Mouse (Mus musculus) kidney, postnatal 0 days (tissue): Measurements from ENCODE around the gene Terf2. TPM values are rescaled to one million over a fixed set of nuclear protein-coding genes. Genes with fewer than 3 reads are reported as not detected.

Experiments
- ATAC-seq: fragments of 200-750 bp; cut with Nextera tagmentation; replicated peaks from 2 replicates; pipeline ENCODE4 v1.8.0; 2017; ENCODE audit warnings: low read depth, moderate number of reproducible peaks, moderate TSS enrichment, moderate library complexity; ENCODE audit not compliant: low FRiP score
- DNase-seq: peaks from one replicate; pipeline ENCODE4 v3.0.0-alpha.2; 2016; ENCODE audit warnings: low spot score
- H3K27ac ChIP-seq: fragments of 300-500 bp; sonication (generic); 2 replicates; pipeline ENCODE4 v1.5.1; 2014; ENCODE audit warnings: mild to moderate bottlenecking
- H3K27me3 ChIP-seq: fragments of 300-500 bp; sonication (generic); 2 replicates; pipeline ENCODE4 v1.6.1; 2014; ENCODE audit warnings: low read length, mixed read lengths; ENCODE audit not compliant: insufficient read depth
- H3K36me3 ChIP-seq: fragments of 300-500 bp; sonication (generic); 2 replicates; pipeline ENCODE4 v1.6.1; 2014; ENCODE audit warnings: low read length, mixed read lengths; ENCODE audit not compliant: insufficient read depth
- H3K4me1 ChIP-seq: fragments of 300-500 bp; sonication (generic); replicated peaks from 2 replicates; pipeline ENCODE4 v1.6.1; 2014; ENCODE audit warnings: antibody characterized with exemption, low read length, mixed read lengths; ENCODE audit not compliant: insufficient read depth
- H3K4me2 ChIP-seq: fragments of 300-500 bp; sonication (generic); 2 replicates; pipeline ENCODE4 v1.6.1; 2014; ENCODE audit warnings: mild to moderate bottlenecking, low read length, moderate library complexity, mixed read lengths
- H3K4me3 ChIP-seq: fragments of 300-500 bp; sonication (generic); replicated peaks from 2 replicates; pipeline ENCODE4 v1.5.1; 2014; ENCODE audit warnings: low read depth, low read length
- H3K9ac ChIP-seq: fragments of 300-500 bp; sonication (generic); 2 replicates; pipeline ENCODE4 v1.6.1; 2014; ENCODE audit warnings: low read depth, low read length
- H3K9me3 ChIP-seq: fragments of 300-500 bp; sonication (generic); replicated peaks from 2 replicates; pipeline ENCODE4 v1.6.1; 2016; ENCODE audit warnings: low read length, inconsistent platforms, mixed read lengths
- CTCF ChIP-seq: IDR thresholded peaks from 2 replicates; pipeline ENCODE4 v1.5.1; 2016; ENCODE audit warnings: antibody characterized with exemption, low read depth, mild to moderate bottlenecking, moderate library complexity
- WGBS: fragments of 180-500 bp; shearing (Covaris S2); extraction: QIAGEN DNeasy Blood & Tissue Kit; methylation state at CpG from one replicate; pipeline ENCODE4 v1.1.7; 2014; 5-methylcytosine and 5-hydroxymethylcytosine counted together
- polyA plus RNA-seq: library from polyadenylated mRNA; unstranded; fragments of >200 nt; fragmentation: Nextera tagmentation; extraction: Ambion mirVana; gene quantifications from 2 replicates; pipeline ENCODE4 v1.2.1, GENCODE M21; 2015

Terf2 gene
- polyA plus RNA-seq, 1 experiment from 2014 or later: 17.4 TPM

DNA sequence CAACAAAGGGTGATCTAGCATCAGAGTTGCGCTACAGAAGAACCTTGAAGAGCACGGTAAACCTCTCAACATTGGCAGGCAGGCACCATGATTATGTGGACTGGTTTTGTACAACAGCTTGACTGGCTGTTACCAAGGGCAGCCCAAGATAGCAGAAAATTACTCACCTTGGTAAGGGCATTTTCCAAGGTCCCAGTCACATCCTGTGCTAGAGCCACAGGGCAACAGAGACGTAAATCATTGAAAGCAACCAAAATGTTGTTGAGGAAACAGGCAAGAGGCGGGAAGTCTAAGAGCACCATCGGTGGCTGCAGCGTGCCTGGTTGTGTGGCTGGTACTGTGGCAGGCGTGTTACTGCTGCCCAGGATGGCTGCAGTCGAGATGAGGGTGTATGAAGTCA lies 44.3 kb downstream of the Terf2 start:
- no peaks in the 10 kb centered on the region for H3K27me3 ChIP-seq
- no peak overlapping the region for H3K27ac ChIP-seq
- no peak for ATAC-seq
- H3K9ac ChIP-seq: no peak overlapping the region
- WGBS: 96% methylated on average over 8 of the region's 8 CpGs
- TF ChIP-seq CTCF: no peak
- DNase-seq: no peak
- no peak overlapping the region for H3K4me3 ChIP-seq
- H3K4me1 ChIP-seq: 0 out of 2 replicates have a peak, but pooled peaks cover 8% of the 10 kb centered on the region
- no peaks in the 10 kb centered on the region for H3K9me3 ChIP-seq
- H3K36me3 ChIP-seq: peaks cover 18% of the 10 kb centered on the region
- H3K4me2 ChIP-seq: no peak overlapping the region

DNA sequence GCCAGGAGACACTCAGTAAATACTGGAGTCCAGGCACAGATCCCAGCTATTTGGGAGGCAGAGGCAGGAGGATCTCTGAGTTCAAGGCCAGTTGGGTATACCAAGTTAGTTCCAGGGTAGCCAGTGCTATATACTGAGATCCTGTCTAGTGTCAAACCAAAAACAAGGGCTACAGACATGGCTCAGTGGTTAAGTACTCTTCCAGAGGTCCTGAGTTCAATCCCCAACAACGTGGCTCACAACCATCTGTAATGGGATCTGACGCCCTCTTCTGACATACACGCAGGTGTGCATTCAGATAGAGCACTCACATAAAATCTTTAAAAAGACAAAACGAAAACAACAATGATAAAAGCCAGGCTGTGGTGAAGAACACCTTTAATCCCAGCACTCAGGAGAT lies 46.9 kb downstream of the Terf2 start:
- no peaks in the 10 kb centered on the region for H3K4me1 ChIP-seq
- no peaks in the 10 kb centered on the region for H3K27me3 ChIP-seq
- no peaks in the 10 kb centered on the region for H3K9me3 ChIP-seq
- H3K9ac ChIP-seq: no peak overlapping the region
- TF ChIP-seq CTCF: no peak
- H3K4me3 ChIP-seq: no peak overlapping the region
- no peak overlapping the region for H3K27ac ChIP-seq
- H3K36me3 ChIP-seq: peaks cover 36% of the 10 kb centered on the region
- 90% methylated on average over 4 of the region's 4 CpGs for WGBS
- DNase-seq (no peak), ATAC-seq (no peak)
- peak overlapping the region; percentile 90; the same call in 1 of the 2 replicates for H3K4me2 ChIP-seq

- WGBS: under 1% methylated on average over 67 of the region's 87 CpGs
- peak within 1 kb of the TSS; percentile 90 for H3K4me2 ChIP-seq
- peak within 1 kb of the TSS; percentile 84 for H3K9ac ChIP-seq
- peaks cover 48% of the 10 kb centered on the region for H3K36me3 ChIP-seq
- H3K27me3 ChIP-seq: no peaks in the 10 kb centered on the region
- no peak for TF ChIP-seq CTCF
- H3K27ac ChIP-seq: peak within 1 kb of the TSS; percentile 95
- H3K4me3 ChIP-seq: peak within 1 kb of the TSS; percentile 86
- no peaks in the 10 kb centered on the region for H3K4me1 ChIP-seq
- DNase-seq: peak; percentile 85
- no peaks in the 10 kb centered on the region for H3K9me3 ChIP-seq
- peak; percentile 83 for ATAC-seq
Observed at GRCm38 (mm10) chr8:107048061-107048941, 48.0 kb downstream of the Terf2 start, which contains the start of gene Pdf. Gene Pdf (minus strand): TSS chr8:107048614.

DNA sequence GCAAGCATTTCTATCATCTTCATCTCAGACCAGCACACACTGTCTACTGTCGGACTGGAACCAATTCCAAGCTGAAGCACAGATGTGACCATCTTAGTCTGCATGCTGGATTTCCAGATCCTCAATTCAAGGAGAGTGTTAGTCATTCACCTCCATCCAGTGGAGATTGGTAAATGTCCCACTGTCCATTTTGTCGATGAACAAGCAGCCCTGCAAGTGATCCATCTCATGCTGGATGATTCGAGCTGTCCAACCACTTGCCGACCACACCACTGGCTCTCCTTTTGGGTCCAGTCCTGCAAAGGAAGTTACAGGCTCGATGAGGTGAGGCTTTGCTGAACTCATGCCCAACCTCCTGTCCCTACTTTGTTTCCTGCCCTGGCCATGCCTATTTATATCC lies 49.4 kb downstream of the Terf2 start:
- Histone ChIP-seq H3K9ac (no peak overlapping the region), H3K4me1 (no peaks in the 10 kb centered on the region), H3K27me3 (no peaks in the 10 kb centered on the region), H3K9me3 (no peaks in the 10 kb centered on the region), H3K4me3 (no peak overlapping the region), H3K36me3 (peaks cover 51% of the 10 kb centered on the region), H3K4me2 (peak overlapping the region; percentile 90; the same call in 1 of the 2 replicates), H3K27ac (no peak overlapping the region)
- DNase-seq (no peak), ATAC-seq (no peak)
- TF ChIP-seq CTCF: no peak
- 80% methylated on average over 5 of the region's 5 CpGs for WGBS

DNA sequence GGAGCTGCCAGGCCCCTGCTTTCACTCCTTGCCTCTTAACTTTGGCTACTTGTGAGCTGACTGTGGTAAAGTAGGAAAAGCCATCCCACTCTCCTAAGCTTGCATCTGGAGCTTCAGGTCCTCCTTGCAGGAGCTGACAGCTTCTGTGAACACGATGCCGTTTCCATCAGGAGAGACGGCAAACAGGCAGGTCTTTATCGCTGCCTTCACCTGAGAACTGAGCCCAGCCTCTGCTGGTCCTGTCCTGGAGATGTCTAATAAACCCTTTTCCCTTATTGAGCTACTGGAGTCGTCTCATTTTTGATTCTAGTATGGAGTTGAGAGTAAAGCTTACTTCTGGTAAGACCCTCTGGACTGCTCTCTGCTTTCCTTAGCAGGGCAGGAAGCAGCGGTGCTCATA lies 50.9 kb downstream of the Terf2 start:
- Histone ChIP-seq H3K4me1 (no peaks in the 10 kb centered on the region), H3K9ac (no peak overlapping the region), H3K27me3 (no peaks in the 10 kb centered on the region), H3K4me3 (no peak overlapping the region), H3K36me3 (peaks cover 50% of the 10 kb centered on the region), H3K27ac (no peak overlapping the region), H3K4me2 (no peak overlapping the region), H3K9me3 (no peaks in the 10 kb centered on the region)
- 90% methylated on average over 6 of the region's 6 CpGs for WGBS
- no peak for TF ChIP-seq CTCF
- ATAC-seq (no peak), DNase-seq (no peak)

DNA sequence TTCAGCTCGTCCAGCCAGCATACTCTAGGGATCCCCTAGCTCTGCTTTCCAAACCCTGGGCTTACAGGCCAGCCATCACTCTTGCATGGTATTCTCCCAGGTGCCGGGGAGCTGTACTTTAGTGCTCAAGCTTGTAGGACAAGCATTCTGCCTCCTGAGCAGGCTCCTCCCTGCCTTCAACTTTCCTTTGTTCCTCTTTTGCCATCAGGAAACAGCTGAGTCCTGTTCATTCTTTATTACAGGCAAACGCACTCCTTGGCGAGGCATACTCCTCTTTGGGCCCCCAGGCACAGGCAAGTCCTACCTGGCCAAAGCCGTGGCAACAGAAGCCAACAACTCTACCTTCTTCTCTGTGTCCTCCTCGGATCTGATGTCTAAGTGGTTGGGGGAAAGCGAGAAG lies 55.7 kb downstream of the Terf2 start:
- DNase-seq (no peak), ATAC-seq (no peak)
- H3K4me3 ChIP-seq: no peak overlapping the region
- 71% methylated on average over 7 of the region's 7 CpGs for WGBS
- no peaks in the 10 kb centered on the region for H3K9me3 ChIP-seq
- peaks cover 60% of the 10 kb centered on the region for H3K36me3 ChIP-seq
- no peak for TF ChIP-seq CTCF
- no peak overlapping the region for H3K9ac ChIP-seq
- no peak overlapping the region for H3K27ac ChIP-seq
- H3K4me1 ChIP-seq: no peaks in the 10 kb centered on the region
- H3K4me2 ChIP-seq: no peak overlapping the region
- no peaks in the 10 kb centered on the region for H3K27me3 ChIP-seq
